9 mouse cellular contexts compared by ENCODE assay signal in genomic region chr7:25367632-25368293, GRCm38 (mm10). TPM values are rescaled to one million over a fixed set of nuclear protein-coding genes. Genes with fewer than 3 reads are reported as not detected.
A peak's percentile ranks its signal among the peaks of the same experiment; 100 is the strongest.
DNase-seq lines count a peak whose midpoint lies in the region; ATAC-seq lines count a peak whose summit lies in the region.
"Had no signal": no experiment of that assay in that cellular context is flagged by ENCODE, and none has a peak within 500 bp of the region (broad histone marks: within the 10 kb centered on the region; RNA-seq: fewer than 3 reads in every experiment).

No protein-coding gene starts in this region.

- WGBS in hindbrain, embryonic 15.5 days, result 3% methylated on average over 33 of the region's 33 CpGs

- peak overlapping the region; percentile 21 for H3K4me2 ChIP-seq in hindbrain, embryonic 15.5 days

- peaks cover 17% of the 10 kb centered on the region for H3K36me3 ChIP-seq in megakaryocyte, embryonic 14.5 days (replicated peaks; ENCODE audit: low read length)
- H3K36me3 ChIP-seq in hindbrain, embryonic 15.5 days, result peaks cover 20% of the 10 kb centered on the region

- H3K4me3 ChIP-seq in megakaryocyte, embryonic 14.5 days (replicated peaks), result peak overlapping the region; percentile 38
- H3K4me3 ChIP-seq in hindbrain, embryonic 15.5 days, result no peak overlapping the region

- peaks cover 76% of the 10 kb centered on the region for H3K27me3 ChIP-seq in megakaryocyte, embryonic 14.5 days (replicated peaks)
- H3K27me3 ChIP-seq in hindbrain, embryonic 15.5 days, result peaks cover 24% of the 10 kb centered on the region

- H3K9ac ChIP-seq in hindbrain, embryonic 15.5 days, result no peak overlapping the region

- H3K27ac ChIP-seq in hindbrain, embryonic 15.5 days (replicated peaks), result no peak overlapping the region

- no peaks in the 10 kb centered on the region for H3K9me3 ChIP-seq in megakaryocyte, embryonic 14.5 days
- no peaks in the 10 kb centered on the region for H3K9me3 ChIP-seq in hindbrain, embryonic 15.5 days

- no peak for ATAC-seq in megakaryocyte, adult 5-6 weeks (ENCODE audit: poor library complexity, severe bottlenecking)
- no peak for ATAC-seq in hindbrain, embryonic 15.5 days (ENCODE audit: low FRiP score, low read depth)

- H3K4me1 ChIP-seq in megakaryocyte, embryonic 14.5 days, result peaks cover 13% of the 10 kb centered on the region; the same call in 1 of the 2 replicates
- peaks cover 36% of the 10 kb centered on the region for H3K4me1 ChIP-seq in hindbrain, embryonic 15.5 days (replicated peaks)

- DNase-seq in embryo, embryonic 10 days (ENCODE audit: low spot score), result peak; percentile 56
- peak; percentile 57 for DNase-seq in lung, postnatal 10 days
- DNase-seq in right cerebral cortex, adult 18-20 months, result no peak
- no peak for DNase-seq in right cerebral cortex, postnatal 14 days
- DNase-seq in ovary, adult 18-20 months (ENCODE audit: low spot score), result no peak

RNA-seq across cellular contexts. Expression of gene Cnfn, which starts 1.8 kb away (rescaled TPM):
- polyA plus RNA-seq in megakaryocyte, embryonic 14.5 days (2012; ENCODE audit: insufficient read depth, low replicate concordance), result not detected in 2 replicates
- not detected in 2 replicates for total RNA-seq in megakaryocyte, adult 5-6 weeks (2015)
- total RNA-seq in megakaryocyte, adult 5-6 weeks (2017), result not detected in 2 replicates
- polyA plus RNA-seq in hindbrain, embryonic 15.5 days (2015; fragmentation: Nextera tagmentation; extraction: Ambion mirVana), result not detected in 2 replicates
- polyA plus RNA-seq: neural tube, embryonic 14.5 days had no signal

RNA-seq across cellular contexts. Expression of gene Lipe, which starts 30.7 kb away (rescaled TPM):
- 5.0 and 9.1 TPM in 2 replicates for polyA plus RNA-seq in megakaryocyte, embryonic 14.5 days (2012; ENCODE audit: insufficient read depth, low replicate concordance)
- 17.4 and 20.6 TPM in 2 replicates for total RNA-seq in megakaryocyte, adult 5-6 weeks (2015)
- 17.3 and 23.6 TPM in 2 replicates for total RNA-seq in megakaryocyte, adult 5-6 weeks (2017)
- 9.9 and 11.0 TPM in 2 replicates for polyA plus RNA-seq in hindbrain, embryonic 15.5 days (2015; fragmentation: Nextera tagmentation; extraction: Ambion mirVana)

RNA-seq across cellular contexts. Expression of gene Cxcl17, which starts 44.9 kb away (rescaled TPM):
- polyA plus RNA-seq in megakaryocyte, embryonic 14.5 days (2012; ENCODE audit: insufficient read depth, low replicate concordance), result not detected in 2 replicates
- total RNA-seq in megakaryocyte, adult 5-6 weeks (2015), result not detected in 2 replicates
- not detected in 2 replicates for total RNA-seq in megakaryocyte, adult 5-6 weeks (2017)
- 1.2 and 1.3 TPM in 2 replicates for polyA plus RNA-seq in hindbrain, embryonic 15.5 days (2015; fragmentation: Nextera tagmentation; extraction: Ambion mirVana)

RNA-seq across cellular contexts. Expression of gene Megf8, which starts 50.8 kb away (rescaled TPM):
- polyA plus RNA-seq in megakaryocyte, embryonic 14.5 days (2012; ENCODE audit: insufficient read depth, low replicate concordance), result 9.7 and 10.3 TPM in 2 replicates
- 1.0 and 1.1 TPM in 2 replicates for total RNA-seq in megakaryocyte, adult 5-6 weeks (2015)
- 1.3 and 2.1 TPM in 2 replicates for total RNA-seq in megakaryocyte, adult 5-6 weeks (2017)
- 23.9 and 25.1 TPM in 2 replicates for polyA plus RNA-seq in hindbrain, embryonic 15.5 days (2015; fragmentation: Nextera tagmentation; extraction: Ambion mirVana)

Comparison
In these comparisons a context has a peak if more than half of its experiments do, and no peak if none do; other contexts are left out.
1. DNase-seq: peak in embryo, embryonic 10 days (single experiment) and lung, postnatal 10 days (single experiment); none in right cerebral cortex, adult 18-20 months (single experiment), right cerebral cortex, postnatal 14 days (single experiment) and ovary, adult 18-20 months (single experiment).